Mouse (Mus musculus) stomach, embryonic 16.5 days (tissue): Measurements from ENCODE around the gene Fntb. TPM values are rescaled to one million over a fixed set of nuclear protein-coding genes. Genes with fewer than 3 reads are reported as not detected.

Source experiments
- ATAC-seq: fragments of 200-750 bp; cut with Nextera tagmentation; 2 replicates; pipeline ENCODE4 v1.8.0; 2017; ENCODE audit warnings: moderate number of reproducible peaks, moderate TSS enrichment; ENCODE audit not compliant: insufficient read depth, low FRiP score
- H3K27ac ChIP-seq: fragments of 300-500 bp; sonication (generic); 2 replicates; pipeline ENCODE4 v1.5.1; 2014; ENCODE audit warnings: low read length
- H3K27me3 ChIP-seq: fragments of 300-500 bp; sonication (generic); 2 replicates; pipeline ENCODE4 v1.6.1; 2014; ENCODE audit warnings: low read length, control low read depth, mixed read lengths; ENCODE audit not compliant: control insufficient read depth, insufficient read depth
- H3K36me3 ChIP-seq: fragments of 300-500 bp; sonication (generic); 2 replicates; pipeline ENCODE4 v1.6.1; 2014; ENCODE audit warnings: low read length; ENCODE audit not compliant: control insufficient read depth, insufficient read depth
- H3K4me1 ChIP-seq: fragments of 300-500 bp; sonication (generic); 2 replicates; pipeline ENCODE4 v1.6.1; 2014; ENCODE audit warnings: low read length, control low read depth, mixed read lengths; ENCODE audit not compliant: control insufficient read depth, insufficient read depth
- H3K4me2 ChIP-seq: fragments of 300-500 bp; sonication (generic); 2 replicates; pipeline ENCODE4 v1.6.1; 2014; ENCODE audit warnings: low read depth, low read length, mixed read lengths
- H3K4me3 ChIP-seq: fragments of 300-500 bp; sonication (generic); replicated peaks from 2 replicates; pipeline ENCODE4 v1.5.1; 2014; ENCODE audit warnings: mild to moderate bottlenecking, low read length
- H3K9ac ChIP-seq: fragments of 300-500 bp; sonication (generic); 2 replicates; pipeline ENCODE4 v1.6.1; 2014; ENCODE audit warnings: low read length
- H3K9me3 ChIP-seq: fragments of 300-500 bp; sonication (generic); replicated peaks from 2 replicates; pipeline ENCODE4 v1.6.1; 2016; ENCODE audit warnings: low read length, control low read depth; ENCODE audit not compliant: control insufficient read depth
- WGBS: fragments of 180-500 bp; shearing (Covaris S2); extraction: QIAGEN DNeasy Blood & Tissue Kit; methylation state at CpG from one replicate; pipeline ENCODE4 v1.1.7; 2014; 5-methylcytosine and 5-hydroxymethylcytosine counted together
- polyA plus RNA-seq: library from polyadenylated mRNA; unstranded; fragments of >200 nt; fragmentation: Nextera tagmentation; extraction: Ambion mirVana; gene quantifications from 2 replicates; pipeline ENCODE4 v1.2.1, GENCODE M21; 2015

Gene Fntb
- polyA plus RNA-seq, 1 experiment from 2014 or later, result 34.4 TPM

GRCm38 (mm10) chr12:76883824-76884223 is 118.4 kb downstream of the Fntb start:
- no peak overlapping the region for H3K27ac ChIP-seq
- no peak overlapping the region for H3K4me2 ChIP-seq
- no peaks in the 10 kb centered on the region for H3K36me3 ChIP-seq
- no peaks in the 10 kb centered on the region for H3K9me3 ChIP-seq
- no peaks in the 10 kb centered on the region for H3K4me1 ChIP-seq
- H3K27me3 ChIP-seq, result no peaks in the 10 kb centered on the region
- no peak overlapping the region for H3K4me3 ChIP-seq
- 35% methylated on average over 9 of the region's 9 CpGs for WGBS
- H3K9ac ChIP-seq, result no peak overlapping the region
- ATAC-seq, result peak; percentile 64; the same call in 1 of the 2 replicates

GRCm38 (mm10) chr12:76885103-76885502 is 119.7 kb downstream of the Fntb start:
- 89% methylated on average over 4 of the region's 4 CpGs for WGBS
- no peaks in the 10 kb centered on the region for H3K9me3 ChIP-seq
- no peak for ATAC-seq
- H3K4me2 ChIP-seq, result no peak overlapping the region
- no peaks in the 10 kb centered on the region for H3K36me3 ChIP-seq
- no peaks in the 10 kb centered on the region for H3K4me1 ChIP-seq
- H3K27me3 ChIP-seq, result no peaks in the 10 kb centered on the region
- H3K4me3 ChIP-seq, result no peak overlapping the region
- H3K27ac ChIP-seq, result no peak overlapping the region
- no peak overlapping the region for H3K9ac ChIP-seq

GRCm38 (mm10) chr12:76886826-76887225 is 121.4 kb downstream of the Fntb start:
- no peaks in the 10 kb centered on the region for H3K4me1 ChIP-seq
- H3K36me3 ChIP-seq, result no peaks in the 10 kb centered on the region
- H3K4me3 ChIP-seq, result no peak overlapping the region
- no peaks in the 10 kb centered on the region for H3K9me3 ChIP-seq
- no peak overlapping the region for H3K4me2 ChIP-seq
- H3K9ac ChIP-seq, result no peak overlapping the region
- H3K27me3 ChIP-seq, result no peaks in the 10 kb centered on the region
- WGBS, result 78% methylated on average over 7 of the region's 7 CpGs
- no peak for ATAC-seq
- peak overlapping the region; percentile 17; the same call in 1 of the 2 replicates for H3K27ac ChIP-seq

GRCm38 (mm10) chr12:76887941-76888340 is 122.6 kb downstream of the Fntb start:
- ATAC-seq, result no peak
- WGBS, result 89% methylated on average over 12 of the region's 12 CpGs

GRCm38 (mm10) chr12:76889404-76890184 is 124.2 kb downstream of the Fntb start:
- Histone ChIP-seq H3K27ac (no peak overlapping the region), H3K4me2 (no peak overlapping the region), H3K4me3 (no peak overlapping the region), H3K36me3 (no peaks in the 10 kb centered on the region), H3K9me3 (no peaks in the 10 kb centered on the region), H3K9ac (no peak overlapping the region), H3K4me1 (no peaks in the 10 kb centered on the region), H3K27me3 (no peaks in the 10 kb centered on the region)
- peak; percentile 29; the same call in 1 of the 2 replicates for ATAC-seq
- WGBS, result 90% methylated on average over 11 of the region's 11 CpGs

More at GRCm38 (mm10) chr12:76887941-76888340, 122.6 kb downstream of the Fntb start:
- no peaks in the 10 kb centered on the region for H3K36me3 ChIP-seq
- no peak overlapping the region for H3K4me3 ChIP-seq
- H3K9ac ChIP-seq, result no peak overlapping the region
- H3K4me1 ChIP-seq, result no peaks in the 10 kb centered on the region
- no peaks in the 10 kb centered on the region for H3K27me3 ChIP-seq
- H3K9me3 ChIP-seq, result no peaks in the 10 kb centered on the region
- H3K4me2 ChIP-seq, result no peak overlapping the region
- H3K27ac ChIP-seq, result no peak overlapping the region

GRCm38 (mm10) chr12:76891160-76891559 is 125.8 kb downstream of the Fntb start:
- Histone ChIP-seq H3K36me3 (no peaks in the 10 kb centered on the region), H3K27me3 (no peaks in the 10 kb centered on the region), H3K4me2 (no peak overlapping the region), H3K27ac (no peak overlapping the region), H3K4me3 (no peak overlapping the region), H3K9me3 (no peaks in the 10 kb centered on the region), H3K4me1 (no peaks in the 10 kb centered on the region), H3K9ac (no peak overlapping the region)
- 76% methylated on average over 3 of the region's 3 CpGs for WGBS
- ATAC-seq, result no peak

GRCm38 (mm10) chr12:76892910-76893695 is 127.7 kb downstream of the Fntb start:
- H3K4me1 ChIP-seq, result no peaks in the 10 kb centered on the region
- H3K9me3 ChIP-seq, result no peaks in the 10 kb centered on the region
- no peak overlapping the region for H3K27ac ChIP-seq
- no peak overlapping the region for H3K4me2 ChIP-seq
- no peak for ATAC-seq
- no peaks in the 10 kb centered on the region for H3K27me3 ChIP-seq
- 83% methylated on average over 16 of the region's 16 CpGs for WGBS
- H3K4me3 ChIP-seq, result no peak overlapping the region
- no peak overlapping the region for H3K9ac ChIP-seq
- H3K36me3 ChIP-seq, result no peaks in the 10 kb centered on the region

- Histone ChIP-seq H3K9me3 (no peaks in the 10 kb centered on the region), H3K9ac (no peak overlapping the region), H3K4me3 (no peak overlapping the region), H3K4me2 (no peak overlapping the region), H3K4me1 (no peaks in the 10 kb centered on the region), H3K27ac (no peak overlapping the region), H3K27me3 (no peaks in the 10 kb centered on the region), H3K36me3 (no peaks in the 10 kb centered on the region)
- WGBS, result 76% methylated on average over 10 of the region's 10 CpGs
- no peak for ATAC-seq
Observed at GRCm38 (mm10) chr12:76894792-76895559, 129.6 kb downstream of the Fntb start.
